Mouse (Mus musculus) heart, embryonic 14.5 days (tissue): ENCODE results near the gene Robo2. TPM values are rescaled to one million over a fixed set of nuclear protein-coding genes. Genes with fewer than 3 reads are reported as not detected.

Source experiments
- ATAC-seq: fragments of 200-750 bp; cut with Nextera tagmentation; 2 replicates; pipeline ENCODE4 v1.8.0; 2017; ENCODE audit warnings: low read depth, moderate TSS enrichment; ENCODE audit not compliant: insufficient number of reproducible peaks, insufficient read depth, low FRiP score
- H3K27ac ChIP-seq, 2 experiments: fragments of 200-500 bp in 1 of 2; fragments of 300-500 bp in 1 of 2; sonication (generic) in 1 of 2; replicated peaks in 1 of 2; 2 replicates each; pipeline ENCODE4 v1.5.1; 2012 to 2014; ENCODE audit warnings: low read depth in 2 of 2, low read length in 2 of 2, control low read depth in 1 of 2, mild to moderate bottlenecking in 1 of 2, mixed read lengths in 1 of 2; ENCODE audit not compliant: control insufficient read depth in 1 of 2, insufficient read depth in 1 of 2
- H3K27me3 ChIP-seq: fragments of 300-500 bp; sonication (generic); 2 replicates; pipeline ENCODE4 v1.6.1; 2014; ENCODE audit warnings: mild to moderate bottlenecking, low read length, control low read depth; ENCODE audit not compliant: control insufficient read depth, insufficient read depth
- H3K36me3 ChIP-seq: fragments of 300-500 bp; sonication (generic); 2 replicates; pipeline ENCODE4 v1.6.1; 2014; ENCODE audit warnings: mild to moderate bottlenecking, control low read depth, low read length, mixed read lengths; ENCODE audit not compliant: control insufficient read depth, insufficient read depth
- H3K4me1 ChIP-seq, 2 experiments: fragments of 200-500 bp in 1 of 2; fragments of 300-500 bp in 1 of 2; sonication (generic) in 1 of 2; 2 replicates each; pipeline ENCODE4 v1.6.1; 2012 to 2014; ENCODE audit warnings: low read length in 2 of 2, control low read depth in 1 of 2, mixed read lengths in 1 of 2; ENCODE audit not compliant: control insufficient read depth in 2 of 2, insufficient read depth in 2 of 2
- H3K4me2 ChIP-seq: fragments of 300-500 bp; sonication (generic); 2 replicates; pipeline ENCODE4 v1.6.1; 2014; ENCODE audit warnings: mild to moderate bottlenecking, low read length
- H3K4me3 ChIP-seq, 2 experiments: fragments of 200-500 bp in 1 of 2; fragments of 300-500 bp in 1 of 2; sonication (generic) in 1 of 2; 2 replicates each; pipeline ENCODE4 v1.5.1; 2012 to 2014; ENCODE audit warnings: low read length in 2 of 2, mild to moderate bottlenecking in 2 of 2, control low read depth in 1 of 2, low read depth in 1 of 2, moderate library complexity in 1 of 2; ENCODE audit not compliant: control insufficient read depth in 1 of 2, insufficient read depth in 1 of 2
- H3K9ac ChIP-seq: fragments of 300-500 bp; sonication (generic); 2 replicates; pipeline ENCODE4 v1.6.1; 2014; ENCODE audit warnings: mild to moderate bottlenecking, low read length
- H3K9me3 ChIP-seq: fragments of 300-500 bp; sonication (generic); 2 replicates; pipeline ENCODE4 v1.6.1; 2016; ENCODE audit warnings: low read length, control low read depth; ENCODE audit not compliant: control insufficient read depth
- WGBS: fragments of 180-500 bp; shearing (Covaris S2); extraction: QIAGEN DNeasy Blood & Tissue Kit; methylation state at CpG from one replicate; pipeline ENCODE4 v1.1.7; 2014; 5-methylcytosine and 5-hydroxymethylcytosine counted together
- polyA plus RNA-seq: library from polyadenylated mRNA; unstranded; fragments of >200 nt; fragmentation: Nextera tagmentation; extraction: Ambion mirVana; gene quantifications from 2 replicates; pipeline ENCODE4 v1.2.1, GENCODE M21; 2014

Robo2 gene
- polyA plus RNA-seq, 1 experiment from 2014 or later, result 8.1 TPM

- Histone ChIP-seq H3K4me3 (no peak overlapping the region), H3K27me3 (no peaks in the 10 kb centered on the region), H3K9me3 (no peaks in the 10 kb centered on the region), H3K4me2 (no peak overlapping the region), H3K36me3 (no peaks in the 10 kb centered on the region), H3K27ac (no peak overlapping the region), H3K4me1 (no peaks in the 10 kb centered on the region), H3K9ac (no peak overlapping the region)
- no peak for ATAC-seq
- WGBS, result 83% methylated on average over 6 of the region's 6 CpGs
Measured at GRCm38 (mm10) chr16:74234393-74235059, 177.1 kb downstream of the Robo2 start.

DNA sequence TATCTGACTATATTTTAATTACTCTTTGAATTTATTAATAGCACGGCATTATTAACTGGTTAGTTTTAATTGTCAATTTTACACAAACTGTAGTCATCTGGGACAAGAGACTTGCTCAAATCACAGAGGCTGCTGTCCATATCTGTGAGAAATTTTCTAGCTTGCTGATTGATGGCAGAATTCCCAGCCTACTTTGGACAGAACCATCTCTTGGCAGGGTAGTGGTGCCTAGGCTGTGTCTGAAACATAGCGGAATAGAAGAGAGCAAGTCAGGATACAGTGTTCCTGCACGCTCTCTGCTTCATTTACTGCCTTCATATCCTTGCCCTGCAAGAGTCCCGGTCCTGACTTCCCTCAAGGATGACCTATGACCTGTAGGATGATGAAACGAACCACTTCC is 178.0 kb downstream of the Robo2 start:
- Histone ChIP-seq H3K4me1 (no peaks in the 10 kb centered on the region), H3K4me2 (no peak overlapping the region), H3K9ac (no peak overlapping the region), H3K27me3 (no peaks in the 10 kb centered on the region), H3K9me3 (no peaks in the 10 kb centered on the region), H3K36me3 (no peaks in the 10 kb centered on the region), H3K4me3 (no peak overlapping the region), H3K27ac (no peak overlapping the region)
- WGBS, result 75% methylated on average over 5 of the region's 5 CpGs
- ATAC-seq, result no peak

GRCm38 (mm10) chr16:74227285-74227684 is 184.3 kb downstream of the Robo2 start:
- H3K36me3 ChIP-seq, result no peaks in the 10 kb centered on the region
- H3K4me1 ChIP-seq, result no peaks in the 10 kb centered on the region
- no peak overlapping the region for H3K4me3 ChIP-seq
- no peaks in the 10 kb centered on the region for H3K27me3 ChIP-seq
- no peaks in the 10 kb centered on the region for H3K9me3 ChIP-seq
- H3K27ac ChIP-seq, result no peak overlapping the region
- no peak for ATAC-seq
- H3K9ac ChIP-seq, result no peak overlapping the region
- H3K4me2 ChIP-seq, result no peak overlapping the region

DNA sequence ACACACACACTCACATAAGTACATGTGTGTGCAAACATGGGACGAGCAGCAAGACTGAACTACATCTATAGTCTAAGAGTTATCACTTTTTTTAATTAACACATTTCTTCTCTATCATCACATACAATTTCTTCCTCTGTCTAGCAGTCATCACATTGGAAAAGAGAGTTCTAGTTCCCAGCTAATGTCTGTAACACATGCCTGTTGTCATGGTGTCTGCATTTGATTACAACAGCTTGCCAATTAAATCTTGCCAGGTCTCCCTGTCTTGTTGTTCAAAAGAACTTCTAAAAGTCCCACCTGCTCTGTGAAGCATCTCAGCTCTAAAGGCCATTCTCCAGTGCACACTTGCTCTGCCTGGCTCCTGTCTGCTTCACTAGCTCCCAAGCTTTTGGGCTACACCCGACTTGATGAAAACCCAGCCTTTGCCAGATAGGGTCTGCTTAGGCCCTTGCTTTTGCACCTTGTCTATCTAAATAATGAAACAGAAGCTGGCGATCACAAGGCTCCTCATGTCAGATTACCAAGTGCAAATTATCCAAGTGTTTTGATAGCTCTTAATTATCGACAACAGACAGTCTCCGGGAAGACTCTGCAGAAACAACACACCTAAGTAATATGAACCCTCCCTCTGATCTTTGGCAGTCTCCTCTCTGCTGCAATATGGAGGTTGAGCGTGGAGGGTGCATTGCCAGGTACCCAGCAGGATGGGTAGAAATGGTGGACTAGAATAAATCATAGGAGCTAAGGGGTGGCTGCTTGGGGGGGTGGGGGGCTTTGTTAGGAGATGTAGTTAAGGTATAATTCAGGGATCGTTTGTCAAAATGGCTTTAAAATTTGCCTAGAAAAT is 186.0 kb downstream of the Robo2 start:
- H3K4me2 ChIP-seq, result no peak overlapping the region
- 70% methylated on average over 7 of the region's 7 CpGs for WGBS
- H3K9ac ChIP-seq, result no peak overlapping the region
- no peak for ATAC-seq
- no peak overlapping the region for H3K27ac ChIP-seq
- no peaks in the 10 kb centered on the region for H3K9me3 ChIP-seq
- H3K36me3 ChIP-seq, result no peaks in the 10 kb centered on the region
- no peak overlapping the region for H3K4me3 ChIP-seq
- H3K27me3 ChIP-seq, result no peaks in the 10 kb centered on the region
- no peaks in the 10 kb centered on the region for H3K4me1 ChIP-seq

DNA sequence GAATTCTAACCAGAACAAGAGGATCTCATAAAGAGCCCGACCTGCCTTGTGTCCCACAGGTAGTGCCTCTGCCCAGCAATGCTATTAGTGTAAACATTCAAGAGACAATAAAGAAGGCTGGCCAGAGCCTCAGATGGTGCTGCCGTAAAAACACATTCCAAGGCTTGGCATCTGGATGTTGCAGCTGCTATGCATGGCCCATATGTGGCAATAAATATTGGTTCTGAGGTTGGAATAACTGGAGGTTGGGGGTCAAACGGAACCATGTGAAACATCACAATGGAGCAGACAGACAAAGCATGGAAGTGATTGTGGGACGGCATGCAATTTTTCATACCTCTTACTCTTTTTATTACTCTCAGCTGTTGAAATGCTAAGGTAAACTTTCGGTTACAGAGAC is 189.1 kb downstream of the Robo2 start:
- H3K4me1 ChIP-seq, result no peaks in the 10 kb centered on the region

DNA sequence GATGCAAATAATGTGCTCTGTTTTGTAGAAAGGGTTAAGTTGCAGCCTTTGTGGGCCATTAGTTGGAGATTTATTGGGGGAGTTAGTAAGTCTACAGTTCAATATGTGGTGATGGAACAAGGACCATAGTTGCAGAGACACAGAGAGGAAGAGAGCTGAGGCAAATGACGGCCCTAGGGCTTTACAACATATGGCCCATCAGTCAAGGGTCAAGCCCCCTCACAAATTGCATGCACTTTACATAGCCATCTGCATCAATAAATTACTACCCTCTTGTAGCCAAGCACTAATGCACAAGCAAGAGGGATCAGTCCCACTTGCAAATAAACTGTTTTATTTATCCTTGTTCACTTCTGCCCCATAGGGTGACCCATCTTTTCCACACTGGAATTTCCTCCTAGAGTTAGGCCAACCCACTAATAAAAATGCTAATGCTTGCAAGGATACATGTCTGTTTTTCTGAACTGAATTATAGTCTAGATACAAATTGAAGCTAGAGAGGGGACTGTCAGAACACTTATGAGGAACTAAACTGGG is 194.7 kb downstream of the Robo2 start:
- Histone ChIP-seq H3K36me3 (no peaks in the 10 kb centered on the region), H3K9ac (no peak overlapping the region), H3K27me3 (no peaks in the 10 kb centered on the region), H3K4me2 (no peak overlapping the region), H3K4me3 (no peak overlapping the region), H3K27ac (no peak overlapping the region), H3K9me3 (no peaks in the 10 kb centered on the region), H3K4me1 (0 out of 4 replicates have a peak, but pooled peaks cover 0 to 6% of the 10 kb centered on the region in 2 experiments)
- WGBS, result 81% methylated on average over 1 of the region's 1 CpGs
- no peak for ATAC-seq

More for the DNA sequence above, 189.1 kb downstream of the Robo2 start:
- 81% methylated on average over 5 of the region's 5 CpGs for WGBS
- no peak overlapping the region for H3K27ac ChIP-seq
- H3K4me3 ChIP-seq, result no peak overlapping the region
- ATAC-seq, result no peak
- H3K9me3 ChIP-seq, result no peaks in the 10 kb centered on the region
- no peaks in the 10 kb centered on the region for H3K27me3 ChIP-seq
- no peak overlapping the region for H3K4me2 ChIP-seq
- no peaks in the 10 kb centered on the region for H3K36me3 ChIP-seq
- no peak overlapping the region for H3K9ac ChIP-seq

DNA sequence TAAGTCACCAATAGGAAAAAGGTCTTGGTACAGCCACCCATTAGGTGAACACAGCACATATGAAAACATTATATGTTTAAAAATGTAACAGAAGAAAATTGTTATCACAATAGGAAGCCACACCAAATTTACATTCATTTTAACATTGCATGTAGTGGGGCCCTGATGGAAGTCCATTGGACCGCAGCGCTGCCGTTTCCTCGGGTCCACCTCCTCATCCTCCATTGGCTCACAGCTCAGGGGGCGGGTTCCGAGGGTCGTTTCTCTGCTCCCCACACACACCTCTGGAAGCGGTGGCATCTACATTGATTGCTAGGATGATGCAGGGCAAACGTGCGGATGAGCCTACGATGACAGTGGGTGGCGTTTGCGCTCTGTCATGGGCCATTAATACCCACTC is 195.8 kb downstream of the Robo2 start:
- Histone ChIP-seq H3K4me2 (no peak overlapping the region), H3K36me3 (no peaks in the 10 kb centered on the region), H3K4me1 (0 out of 4 replicates have a peak, but pooled peaks cover 0 to 6% of the 10 kb centered on the region in 2 experiments), H3K27ac (no peak overlapping the region), H3K9me3 (no peaks in the 10 kb centered on the region), H3K27me3 (no peaks in the 10 kb centered on the region), H3K9ac (no peak overlapping the region), H3K4me3 (no peak overlapping the region)
- WGBS, result 89% methylated on average over 13 of the region's 13 CpGs
- no peak for ATAC-seq
